Mouse (Mus musculus): Measurements from ENCODE around the gene Pdzd2.

DNA sequence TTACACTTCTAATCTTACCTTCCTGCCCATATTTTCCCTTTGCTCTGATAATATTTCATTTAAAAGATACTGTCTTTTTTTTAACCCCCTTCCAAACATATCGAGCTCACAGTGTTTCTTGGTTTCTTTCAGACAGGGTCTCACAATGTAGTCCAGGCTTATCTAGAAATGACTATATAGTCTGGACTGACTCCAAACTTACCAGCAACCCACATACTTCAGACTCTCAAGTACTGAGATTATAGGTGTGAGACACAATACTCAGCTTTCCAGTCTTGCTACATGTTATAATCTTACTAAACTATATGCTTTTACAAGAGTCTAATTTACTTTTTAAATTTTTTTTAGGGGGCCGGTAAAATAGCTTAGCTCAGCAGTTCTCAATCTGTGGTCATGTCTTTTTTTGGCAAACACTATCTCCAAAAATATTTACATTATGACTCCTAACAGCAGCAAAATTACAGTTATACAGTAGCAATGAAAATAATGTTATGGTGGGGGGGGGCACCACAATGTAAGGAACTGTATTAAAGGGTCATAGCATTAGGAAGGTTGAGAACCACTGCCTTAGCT, 61.1 kb downstream of the Pdzd2 start:
- TF ChIP-seq CTCF (IDR thresholded peaks at IDR 0.05; ENCODE audit: borderline replicate concordance, insufficient read depth, low read length) (no peak), POLR2A (IDR thresholded peaks at IDR 0.05; ENCODE audit: low read depth, low read length) (no peak)

Measured in embryonic fibroblast, embryonic 13.5 days (primary cell).